In the genomic region with DNA sequence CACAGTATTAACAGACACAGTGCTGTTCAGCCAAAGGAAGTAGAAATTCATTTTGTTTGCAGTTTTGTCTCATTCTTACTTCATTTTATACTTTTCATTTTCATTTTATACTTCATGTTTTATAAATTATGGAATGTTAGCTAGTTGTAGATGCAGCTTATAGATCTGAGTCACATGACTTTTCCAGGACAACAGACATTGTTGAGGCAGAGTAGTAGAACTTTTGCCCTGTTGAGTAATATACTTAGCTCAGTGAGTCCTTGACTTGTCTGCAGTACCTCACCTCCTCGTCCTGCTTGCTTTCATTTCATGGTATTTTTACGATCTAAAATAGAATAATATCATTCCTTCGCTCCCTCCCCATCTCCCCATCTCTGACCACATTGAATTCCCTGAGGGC, we compare ENCODE assay signal across 24 mouse cellular contexts. TPM values are rescaled to one million over a fixed set of nuclear protein-coding genes. Genes with fewer than 3 reads are reported as not detected.
DNase-seq lines count a peak whose midpoint lies in the region; ATAC-seq and TF ChIP-seq lines count a peak whose summit lies in the region.
"Had no signal": no experiment of that assay in that cellular context is flagged by ENCODE, and none has a peak within 500 bp of the region (broad histone marks: within the 10 kb centered on the region; RNA-seq: fewer than 3 reads in every experiment).

No protein-coding gene starts in this region.

- DNase-seq in liver (no peak), CH12.LX (ENCODE audit: extremely low read depth) (no peak)
- DNase-seq: adrenal gland, adult 2 months; adrenal gland, postnatal 10 days; adrenal gland, postnatal 25 days; B cell, adult 2 months; cerebellum, adult 11 months; cerebellum, adult 18-20 months; cerebellum, adult 8-10 months; cerebellum, adult 9-11 months; cerebellum, postnatal 14 days; cerebellum, postnatal 36 days; embryo, embryonic 11 days; forebrain, postnatal 0 days had no signal

- TF ChIP-seq CTCF in intestine, postnatal 0 days (IDR thresholded peaks at IDR 0.05; ENCODE audit: low read depth) = no peak
- TF ChIP-seq CTCF in CH12.LX (conservative IDR thresholded peaks at IDR 0.05 in 1 of 2, IDR thresholded peaks at IDR 0.05 in 1 of 2; ENCODE audit: low read depth in 2 of 2, low read length in 2 of 2) = no peak

- TF ChIP-seq POLR2A in CH12.LX (IDR thresholded peaks at IDR 0.05; ENCODE audit: low read depth, low read length) = no peak

- H3K9me3 ChIP-seq in intestine, postnatal 0 days (ENCODE audit: control insufficient read depth) = no peaks in the 10 kb centered on the region
- H3K9me3 ChIP-seq in intestine, embryonic 16.5 days (ENCODE audit: control insufficient read depth, low read length) = no peaks in the 10 kb centered on the region
- H3K9me3 ChIP-seq in liver, embryonic 16.5 days (replicated peaks; ENCODE audit: control insufficient read depth, low read length) = no peaks in the 10 kb centered on the region
- no peaks in the 10 kb centered on the region for H3K9me3 ChIP-seq in CH12.LX (replicated peaks; ENCODE audit: low read length)
- H3K9me3 ChIP-seq: embryonic facial prominence, embryonic 13.5 days; embryonic facial prominence, embryonic 15.5 days; forebrain, embryonic 13.5 days; forebrain, embryonic 15.5 days; G1E had no signal

- dilution Hi-C loops in CH12.LX (cut with MboI; ENCODE audit: extremely low pct_ligation_motif_present, extremely low pct_unique_long_range_greater_than_20kb, low sequenced_read_pairs) = no loop called here

- H3K9ac ChIP-seq in intestine, postnatal 0 days (ENCODE audit: low read depth, low read length) = no peak overlapping the region
- no peak overlapping the region for H3K9ac ChIP-seq in intestine, embryonic 16.5 days (ENCODE audit: low read depth, low read length)
- no peak overlapping the region for H3K9ac ChIP-seq in liver, embryonic 16.5 days (ENCODE audit: low read depth, low read length)
- H3K9ac ChIP-seq in CH12.LX (ENCODE audit: insufficient read depth, low read depth) = no peak overlapping the region
- H3K9ac ChIP-seq: embryonic facial prominence, embryonic 13.5 days; embryonic facial prominence, embryonic 15.5 days; forebrain, embryonic 13.5 days; forebrain, embryonic 15.5 days; forebrain, postnatal 0 days had no signal

- H3K27ac ChIP-seq in intestine, postnatal 0 days (ENCODE audit: low read depth, low read length) = no peak overlapping the region
- no peak overlapping the region for H3K27ac ChIP-seq in intestine, embryonic 16.5 days (ENCODE audit: low read length)
- H3K27ac ChIP-seq in liver, embryonic 16.5 days (ENCODE audit: low read length) = 0 out of 2 replicates have a peak overlapping the region, but pooled peaks have one; percentile 2
- H3K27ac ChIP-seq in CH12.LX (ENCODE audit: insufficient read depth, low read depth) = no peak overlapping the region
- H3K27ac ChIP-seq: embryonic facial prominence, embryonic 13.5 days; embryonic facial prominence, embryonic 15.5 days; forebrain, embryonic 13.5 days; forebrain, embryonic 15.5 days had no signal

- in situ Hi-C loops in CH12.LX (cut with MboI; ENCODE audit: low pct_ligation_motif_present, low pct_unique_long_range_greater_than_20kb, low sequenced_read_pairs) = loop anchor here (5.0 kb wide), 1 partner anchor 37 kb away; a partner anchor contains a TSS

- WGBS in intestine, postnatal 0 days = 50% methylated on average over 3 of the region's 3 CpGs
- WGBS in intestine, embryonic 16.5 days = 78% methylated on average over 3 of the region's 3 CpGs
- 74% methylated on average over 3 of the region's 3 CpGs for WGBS in liver, embryonic 16.5 days (ENCODE audit: insufficient replicate concordance)

- no peak for TF ChIP-seq EP300 in CH12.LX (IDR thresholded peaks at IDR 0.05; ENCODE audit: low read length)

- H3K27me3 ChIP-seq in intestine, postnatal 0 days (replicated peaks; ENCODE audit: control insufficient read depth, insufficient read depth, low read length) = no peaks in the 10 kb centered on the region
- H3K27me3 ChIP-seq in intestine, embryonic 16.5 days (replicated peaks; ENCODE audit: control insufficient read depth, insufficient read depth, low read length) = no peaks in the 10 kb centered on the region
- H3K27me3 ChIP-seq in liver, embryonic 16.5 days (ENCODE audit: control insufficient read depth, insufficient read depth, low read depth, low read length) = no peaks in the 10 kb centered on the region
- H3K27me3 ChIP-seq in CH12.LX (replicated peaks) = no peaks in the 10 kb centered on the region
- H3K27me3 ChIP-seq: embryonic facial prominence, embryonic 13.5 days; embryonic facial prominence, embryonic 15.5 days; forebrain, embryonic 13.5 days; forebrain, embryonic 15.5 days had no signal

- H3K36me3 ChIP-seq in intestine, postnatal 0 days (ENCODE audit: control insufficient read depth, insufficient read depth) = peaks cover 14% of the 10 kb centered on the region
- peaks cover 7% of the 10 kb centered on the region; the same call in 1 of the 2 replicates for H3K36me3 ChIP-seq in intestine, embryonic 16.5 days (ENCODE audit: control insufficient read depth, insufficient read depth, low read length)
- peaks cover 10% of the 10 kb centered on the region for H3K36me3 ChIP-seq in liver, embryonic 16.5 days (ENCODE audit: control insufficient read depth, insufficient read depth)
- peaks cover 15 to 51% of the 10 kb centered on the region in 2 experiments for H3K36me3 ChIP-seq in CH12.LX (replicated peaks in 1 of 2; ENCODE audit: control insufficient read depth in 1 of 2, insufficient read depth in 1 of 2, low read length in 1 of 2)

- H3K4me3 ChIP-seq in intestine, postnatal 0 days (ENCODE audit: low read depth, low read length) = no peak overlapping the region
- H3K4me3 ChIP-seq in intestine, embryonic 16.5 days (ENCODE audit: low read length) = no peak overlapping the region
- H3K4me3 ChIP-seq in liver, embryonic 16.5 days (ENCODE audit: low read depth, low read length) = no peak overlapping the region
- H3K4me3 ChIP-seq in CH12.LX (replicated peaks in 1 of 3; ENCODE audit: low read depth in 2 of 3, low read length in 2 of 3, poor library complexity in 1 of 3) = no peak overlapping the region
- H3K4me3 ChIP-seq: embryonic facial prominence, embryonic 13.5 days; embryonic facial prominence, embryonic 15.5 days; erythroblast, embryonic 14.5 days; forebrain, embryonic 13.5 days; forebrain, embryonic 15.5 days had no signal

- H3K79me2 ChIP-seq in CH12.LX (replicated peaks; ENCODE audit: control insufficient read depth, extremely low read depth, insufficient read depth, poor library complexity, severe bottlenecking) = peaks cover 83% of the 10 kb centered on the region

- ATAC-seq in intestine, postnatal 0 days = no peak
- no peak for ATAC-seq in intestine, embryonic 16.5 days
- no peak for ATAC-seq in liver, embryonic 16.5 days (ENCODE audit: low read depth)
- ATAC-seq in CD4-positive, CD25-positive, alpha-beta regulatory T cell, adult 4 months = no peak
- ATAC-seq: forebrain, embryonic 13.5 days; forebrain, embryonic 15.5 days; forebrain, postnatal 0 days had no signal

- H3K4me1 ChIP-seq in intestine, postnatal 0 days (replicated peaks; ENCODE audit: control insufficient read depth, insufficient read depth, low read length) = 0 out of 2 replicates have a peak, but pooled peaks cover 7% of the 10 kb centered on the region
- H3K4me1 ChIP-seq in intestine, embryonic 16.5 days (ENCODE audit: control insufficient read depth, insufficient read depth, low read length) = peaks cover 10% of the 10 kb centered on the region; the same call in 1 of the 2 replicates
- H3K4me1 ChIP-seq in liver, embryonic 16.5 days (ENCODE audit: control insufficient read depth, low read depth, low read length) = peaks cover 13% of the 10 kb centered on the region
- H3K4me1 ChIP-seq in CH12.LX (ENCODE audit: control insufficient read depth in 1 of 2, insufficient read depth in 2 of 2) = peaks cover 9 to 40% of the 10 kb centered on the region in 2 experiments

- TF ChIP-seq RAD21 in CH12.LX (IDR thresholded peaks at IDR 0.05; ENCODE audit: low read depth, low read length) = no peak

- H3K4me2 ChIP-seq in intestine, postnatal 0 days (replicated peaks; ENCODE audit: low read depth) = peak overlapping the region; percentile 42
- H3K4me2 ChIP-seq in intestine, embryonic 16.5 days (ENCODE audit: low read depth, low read length) = no peak overlapping the region
- H3K4me2 ChIP-seq in liver, embryonic 16.5 days (ENCODE audit: low read depth, low read length) = no peak overlapping the region
- H3K4me2 ChIP-seq in CH12.LX (ENCODE audit: insufficient read depth, low read depth, poor library complexity, severe bottlenecking) = no peak overlapping the region
- H3K4me2 ChIP-seq: embryonic facial prominence, embryonic 13.5 days; embryonic facial prominence, embryonic 15.5 days; forebrain, embryonic 13.5 days; forebrain, embryonic 15.5 days had no signal

RNA-seq across cellular contexts. Expression of a gene that starts 3.9 kb away (rescaled TPM):
- polyA plus RNA-seq in intestine, postnatal 0 days (2015; fragmentation: Nextera tagmentation; extraction: Ambion mirVana) = 28.1 and 30.0 TPM in 2 replicates
- polyA plus RNA-seq in intestine, embryonic 16.5 days (2015; fragmentation: Nextera tagmentation; extraction: Ambion mirVana) = 54.5 and 57.5 TPM in 2 replicates
- 22.7 and 24.7 TPM in 2 replicates for polyA plus RNA-seq in liver, embryonic 16.5 days (2015; fragmentation: Nextera tagmentation; extraction: Ambion mirVana)
- total RNA-seq in CH12.LX (2012; rRNA removed) = 63.8 and 69.0 TPM in 2 replicates
- total RNA-seq in CH12.LX (2014; rRNA removed) = 65.3 and 65.5 TPM in 2 replicates
- polyA plus RNA-seq in CH12.LX (2012; ENCODE audit: insufficient read length, low read depth) = 89.1 and 94.6 TPM in 2 replicates
- polyA plus RNA-seq in CD4-positive, CD25-positive, alpha-beta regulatory T cell, adult 4 months (2017; shearing (Covaris generic)) = 100 to 1,000 TPM in 1 of 2 experiments, 10 to 100 TPM in 1; 84.7 to 135 TPM

RNA-seq across cellular contexts. Expression of a gene that starts 4.5 kb away (rescaled TPM):
- 41.9 and 45.4 TPM in 2 replicates for polyA plus RNA-seq in intestine, postnatal 0 days (2015; fragmentation: Nextera tagmentation; extraction: Ambion mirVana)
- 94.0 and 97.3 TPM in 2 replicates for polyA plus RNA-seq in intestine, embryonic 16.5 days (2015; fragmentation: Nextera tagmentation; extraction: Ambion mirVana)
- polyA plus RNA-seq in liver, embryonic 16.5 days (2015; fragmentation: Nextera tagmentation; extraction: Ambion mirVana) = 42.3 and 44.2 TPM in 2 replicates
- total RNA-seq in CH12.LX (2012; rRNA removed) (53.2 and 66.7 TPM in 2 replicates), CH12.LX (2014; rRNA removed) (44.5 and 46.1 TPM in 2 replicates)
- 80.8 and 94.1 TPM in 2 replicates for polyA plus RNA-seq in CH12.LX (2012; ENCODE audit: insufficient read length, low read depth)
- 10 to 100 TPM; 92.6 to 96.6 TPM for polyA plus RNA-seq in CD4-positive, CD25-positive, alpha-beta regulatory T cell, adult 4 months (2017; shearing (Covaris generic))

RNA-seq across cellular contexts. Expression of a gene that starts 18.6 kb away (rescaled TPM):
- polyA plus RNA-seq in intestine, postnatal 0 days (2015; fragmentation: Nextera tagmentation; extraction: Ambion mirVana) = 5.7 and 6.4 TPM in 2 replicates
- polyA plus RNA-seq in intestine, embryonic 16.5 days (2015; fragmentation: Nextera tagmentation; extraction: Ambion mirVana) = 13.0 and 13.5 TPM in 2 replicates
- 7.3 and 7.6 TPM in 2 replicates for polyA plus RNA-seq in liver, embryonic 16.5 days (2015; fragmentation: Nextera tagmentation; extraction: Ambion mirVana)
- 36.8 and 39.4 TPM in 2 replicates for total RNA-seq in CH12.LX (2012; rRNA removed)
- total RNA-seq in CH12.LX (2014; rRNA removed) = 40.1 and 41.7 TPM in 2 replicates
- 48.7 and 51.7 TPM in 2 replicates for polyA plus RNA-seq in CH12.LX (2012; ENCODE audit: insufficient read length, low read depth)
- 10 to 100 TPM; 34.5 to 40.0 TPM for polyA plus RNA-seq in CD4-positive, CD25-positive, alpha-beta regulatory T cell, adult 4 months (2017; shearing (Covaris generic))

RNA-seq across cellular contexts. Expression of a gene that starts 35.3 kb away (rescaled TPM):
- polyA plus RNA-seq in intestine, postnatal 0 days (2015; fragmentation: Nextera tagmentation; extraction: Ambion mirVana) = 16.6 and 18.3 TPM in 2 replicates
- 42.9 and 50.8 TPM in 2 replicates for polyA plus RNA-seq in intestine, embryonic 16.5 days (2015; fragmentation: Nextera tagmentation; extraction: Ambion mirVana)
- polyA plus RNA-seq in liver, embryonic 16.5 days (2015; fragmentation: Nextera tagmentation; extraction: Ambion mirVana) = 25.2 and 27.0 TPM in 2 replicates
- total RNA-seq in CH12.LX (2012; rRNA removed) (178 and 269 TPM in 2 replicates), CH12.LX (2014; rRNA removed) (215 and 223 TPM in 2 replicates)
- 298 and 354 TPM in 2 replicates for polyA plus RNA-seq in CH12.LX (2012; ENCODE audit: insufficient read length, low read depth)
- 10 to 100 TPM; 52.9 to 85.8 TPM for polyA plus RNA-seq in CD4-positive, CD25-positive, alpha-beta regulatory T cell, adult 4 months (2017; shearing (Covaris generic))

RNA-seq across cellular contexts. Expression of a gene that starts 35.4 kb away (rescaled TPM):
- polyA plus RNA-seq in intestine, postnatal 0 days (2015; fragmentation: Nextera tagmentation; extraction: Ambion mirVana) = 160 and 168 TPM in 2 replicates
- 234 and 263 TPM in 2 replicates for polyA plus RNA-seq in intestine, embryonic 16.5 days (2015; fragmentation: Nextera tagmentation; extraction: Ambion mirVana)
- 113 and 118 TPM in 2 replicates for polyA plus RNA-seq in liver, embryonic 16.5 days (2015; fragmentation: Nextera tagmentation; extraction: Ambion mirVana)
- total RNA-seq in CH12.LX (2012; rRNA removed) (250 and 344 TPM in 2 replicates), CH12.LX (2014; rRNA removed) (139 and 151 TPM in 2 replicates)
- polyA plus RNA-seq in CH12.LX (2012; ENCODE audit: insufficient read length, low read depth) = 344 and 352 TPM in 2 replicates
- polyA plus RNA-seq in CD4-positive, CD25-positive, alpha-beta regulatory T cell, adult 4 months (2017; shearing (Covaris generic)) = 100 to 1,000 TPM; 161 to 197 TPM
